Mouse (Mus musculus) MEL (cell line): Measurements from ENCODE around the gene Ugt1a10. TPM values are rescaled to one million over a fixed set of nuclear protein-coding genes. Genes with fewer than 3 reads are reported as not detected.
"Not testable (repeated sequence)": the region's sequence is repeated elsewhere in the genome, so short reads cannot be mapped to it uniquely, and the experiment has no call there.

Experiments
- DNase-seq: peaks from one replicate; pipeline ENCODE4 v3.0.0; 2011; ENCODE audit warnings: low read depth, low spot score
- H3K27ac ChIP-seq: 2 replicates; pipeline ENCODE4 v1.5.1; 2012; ENCODE audit warnings: low read depth, mild to moderate bottlenecking, control low read depth, low read length, moderate library complexity; ENCODE audit not compliant: control insufficient read depth
- H3K27me3 ChIP-seq, 2 experiments: fragments of 150-350 bp in 1 of 2; sonication (generic) in 1 of 2; 2 replicates each; pipeline ENCODE4 v1.6.1; 2012; ENCODE audit warnings: low read length in 2 of 2, mild to moderate bottlenecking in 2 of 2, improper control_type of control experiment in 1 of 2, moderate library complexity in 1 of 2; ENCODE audit not compliant: insufficient read depth in 2 of 2, control insufficient read depth in 1 of 2
- H3K36me3 ChIP-seq, 2 experiments: 2 replicates each; pipeline ENCODE4 v1.6.1; 2012 to 2014; ENCODE audit warnings: low read length in 2 of 2, improper control_type of control experiment in 1 of 2, inconsistent platforms in 1 of 2, mild to moderate bottlenecking in 1 of 2; ENCODE audit not compliant: insufficient read depth in 2 of 2, control insufficient read depth in 1 of 2
- H3K4me1 ChIP-seq, 2 experiments: fragments of 150-350 bp in 1 of 2; sonication (generic) in 1 of 2; 2 replicates each; pipeline ENCODE4 v1.6.1; 2012; ENCODE audit warnings: low read length in 2 of 2, improper control_type of control experiment in 1 of 2, mild to moderate bottlenecking in 1 of 2; ENCODE audit not compliant: insufficient read depth in 2 of 2, control insufficient read depth in 1 of 2
- H3K4me3 ChIP-seq, 2 experiments: fragments of 150-350 bp in 1 of 2; sonication (generic) in 1 of 2; 2 replicates each; pipeline ENCODE4 v1.5.1; 2012; ENCODE audit warnings: low read depth in 2 of 2, low read length in 2 of 2, mild to moderate bottlenecking in 2 of 2, moderate library complexity in 2 of 2, control low read depth in 1 of 2, improper control_type of control experiment in 1 of 2; ENCODE audit not compliant: control insufficient read depth in 1 of 2, insufficient read depth in 1 of 2
- H3K79me2 ChIP-seq: 2 replicates; pipeline ENCODE4 v1.6.1; 2012; ENCODE audit warnings: mild to moderate bottlenecking, low read length, moderate library complexity; ENCODE audit not compliant: control insufficient read depth, poor library complexity, insufficient read depth
- H3K9ac ChIP-seq: 2 replicates; pipeline ENCODE4 v1.6.1; 2012; ENCODE audit warnings: low read depth, mild to moderate bottlenecking, control low read depth, low read length, moderate library complexity; ENCODE audit not compliant: control insufficient read depth, poor library complexity, severe bottlenecking
- H3K9me3 ChIP-seq: fragments of 150-350 bp; sonication (generic); replicated peaks from 2 replicates; pipeline ENCODE4 v1.6.1; 2012; ENCODE audit warnings: mild to moderate bottlenecking, low read length, improper control_type of control experiment, moderate library complexity; ENCODE audit not compliant: insufficient read depth
- KAT2A ChIP-seq: conservative IDR thresholded peaks from 2 replicates; pipeline ENCODE4 v1.6.1; 2012; ENCODE audit warnings: low read depth, low read length, improper control_type of control experiment, inconsistent platforms
- TAL1 ChIP-seq: IDR thresholded peaks from 2 replicates; pipeline ENCODE4 v1.6.1; 2012; ENCODE audit warnings: mild to moderate bottlenecking, inconsistent platforms, low read length, moderate library complexity, mixed read lengths
- TBP ChIP-seq: IDR thresholded peaks from 2 replicates; pipeline ENCODE4 v1.8.0; 2011; ENCODE audit warnings: low read depth, low read length, improper control_type of control experiment
- polyA plus RNA-seq, 2 experiments: library from polyadenylated mRNA; stranded (reverse) in 1 of 2; unstranded in 1 of 2; fragments of >175 nt in 1 of 2; fragments of >200 nt in 1 of 2; gene quantifications; 2 replicates each; pipeline versions ENCODE4 v1.2.1 to v1.2.4; 2012; ENCODE audit warnings: low replicate concordance in 2 of 2, low read depth in 1 of 2; ENCODE audit not compliant: insufficient read length in 2 of 2, insufficient read depth in 1 of 2, missing spikeins in 1 of 2
- total RNA-seq: library from RNA; depleted of rRNA; stranded (reverse); fragments of 300-350 nt; gene quantifications from 2 replicates; pipeline ENCODE4 v1.2.3, GENCODE M21; 2012

The Ugt1a10 gene
- total and polyA plus RNA-seq, 3 experiments: not detected

- TF ChIP-seq TAL1 (no peak), KAT2A (no peak), TBP (no peak)
- Histone ChIP-seq H3K27ac (no peak overlapping the region), H3K9me3 (no peaks in the 10 kb centered on the region), H3K9ac (no peak overlapping the region), H3K36me3 (peaks cover 0 to 9% of the 10 kb centered on the region in 2 experiments; a peak in 2 of 4 replicates), H3K79me2 (no peaks in the 10 kb centered on the region), H3K4me1 (peaks cover 0 to 14% of the 10 kb centered on the region in 2 experiments; a peak in 3 of 4 replicates), H3K27me3 (no peaks in the 10 kb centered on the region), H3K4me3 (no peak overlapping the region)
- no peak for DNase-seq
Observed at GRCm38 (mm10) chr1:88105656-88106055, 50.5 kb downstream of the Ugt1a10 start.

- H3K36me3 ChIP-seq, H3K4me3 ChIP-seq, DNase-seq, H3K27ac ChIP-seq, H3K9me3 ChIP-seq, H3K9ac ChIP-seq, H3K4me1 ChIP-seq, H3K79me2 ChIP-seq, H3K27me3 ChIP-seq: not testable (repeated sequence)
Observed at GRCm38 (mm10) chr1:88109027-88109557, 53.9 kb downstream of the Ugt1a10 start.

GRCm38 (mm10) chr1:88109604-88110003 is 54.4 kb downstream of the Ugt1a10 start:
- H3K27ac ChIP-seq, H3K79me2 ChIP-seq, H3K4me3 ChIP-seq, H3K9ac ChIP-seq, H3K9me3 ChIP-seq, H3K4me1 ChIP-seq, H3K27me3 ChIP-seq, DNase-seq, H3K36me3 ChIP-seq: not testable (repeated sequence)

- H3K4me3 ChIP-seq, H3K27me3 ChIP-seq, H3K79me2 ChIP-seq, H3K36me3 ChIP-seq, H3K9ac ChIP-seq, H3K4me1 ChIP-seq, H3K9me3 ChIP-seq, H3K27ac ChIP-seq, DNase-seq: not testable (repeated sequence)
Observed at GRCm38 (mm10) chr1:88112769-88113168, 57.6 kb downstream of the Ugt1a10 start.

GRCm38 (mm10) chr1:88120550-88120949 is 65.4 kb downstream of the Ugt1a10 start:
- H3K9me3 ChIP-seq, H3K4me1 ChIP-seq, H3K9ac ChIP-seq, DNase-seq, H3K4me3 ChIP-seq, H3K27me3 ChIP-seq, H3K36me3 ChIP-seq, H3K27ac ChIP-seq, H3K79me2 ChIP-seq: not testable (repeated sequence)
